Mouse (Mus musculus): ENCODE measurements around the gene Zfp827. TPM values are rescaled to one million over a fixed set of nuclear protein-coding genes. Genes with fewer than 3 reads are reported as not detected.

The Zfp827 gene
- 7.7 and 10.2 TPM in 2 replicates for polyA plus RNA-seq (2012; rRNA removed; ENCODE audit: low replicate concordance)

DNA sequence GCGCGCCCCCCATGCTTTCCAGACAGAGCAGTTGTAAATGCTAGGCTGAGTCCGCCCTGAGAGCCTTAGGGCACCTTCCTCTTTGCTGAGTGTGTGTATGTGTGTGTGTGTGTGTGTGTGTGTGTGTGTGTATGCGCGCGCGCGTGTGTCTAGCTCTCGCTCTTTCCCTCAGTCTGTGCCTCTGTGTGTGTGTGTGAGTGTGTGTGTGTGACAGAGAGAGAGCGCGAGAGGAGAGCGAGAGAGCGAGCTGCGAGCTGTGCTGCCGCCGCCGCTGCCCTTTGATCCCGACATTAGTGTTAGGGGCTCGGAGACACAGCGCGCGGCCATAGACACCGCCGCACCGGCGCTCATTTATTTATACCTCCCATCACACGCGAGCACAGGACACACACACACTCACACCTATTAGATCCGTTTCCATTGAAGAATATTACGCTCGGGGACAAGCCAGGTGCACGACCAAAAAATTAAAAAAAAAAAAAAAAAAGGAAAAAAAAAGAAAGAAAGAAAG lies at the start of gene Zfp827:
TSS of gene Zfp827 (plus strand) at position 461 of the 511 bp plus-strand sequence.

Other genes with a start within 250 kb of the Zfp827 start
- 3.3 and 8.7 TPM in 2 replicates for gene Lsm6, start 207.3 kb upstream of the Zfp827 start, polyA plus RNA-seq (2012; rRNA removed; ENCODE audit: low replicate concordance)
- not detected in 2 replicates for gene 1700011L22Rik, start 220.1 kb downstream of the Zfp827 start, polyA plus RNA-seq (2012; rRNA removed; ENCODE audit: low replicate concordance)

Measured in mammary gland, adult 2 months (tissue).